In the genomic region with DNA sequence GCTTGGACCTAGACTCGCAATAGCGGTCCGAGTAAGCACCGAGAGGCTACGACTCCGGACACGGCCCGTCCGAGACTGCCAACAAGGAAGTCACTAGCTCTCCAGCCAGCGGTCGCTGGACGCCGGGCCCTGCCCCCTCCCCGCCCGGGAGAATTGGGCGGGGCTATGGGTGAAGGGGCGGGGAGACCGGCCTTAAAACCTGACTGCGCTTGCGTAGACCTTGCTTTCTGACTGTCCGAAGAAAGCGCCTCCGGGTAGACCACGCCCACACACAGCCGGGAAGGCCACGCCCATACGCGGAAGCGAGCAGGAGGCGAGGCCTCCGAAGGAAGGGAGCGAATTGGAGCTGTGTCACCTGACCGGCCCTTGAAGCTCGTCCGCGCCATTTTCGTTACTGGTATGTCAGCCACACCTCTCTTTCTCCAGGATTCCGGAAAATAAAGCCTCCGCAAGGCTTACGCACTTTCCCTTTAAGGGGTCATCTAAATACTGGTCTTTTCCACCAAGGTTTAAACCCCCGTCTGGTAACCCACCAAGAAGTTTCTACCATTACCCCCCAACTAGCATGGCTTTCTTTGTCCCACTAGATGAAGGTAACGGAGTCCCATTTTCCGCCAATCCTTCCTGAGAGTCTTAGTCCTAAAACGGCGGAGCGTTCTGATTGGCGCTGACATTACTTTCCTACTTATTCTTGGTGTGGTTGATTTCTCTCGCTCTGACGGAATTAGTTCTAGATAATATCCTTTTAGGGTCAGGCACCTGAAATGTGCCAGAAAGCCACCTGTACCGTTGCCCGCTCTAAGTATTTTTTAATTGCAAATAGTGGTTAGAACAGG, we compare ENCODE assay signal across 8 mouse cellular contexts. TPM values are rescaled to one million over a fixed set of nuclear protein-coding genes. Genes with fewer than 3 reads are reported as not detected.
DNase-seq lines count a peak whose midpoint lies in the region; ATAC-seq and TF ChIP-seq lines count a peak whose summit lies in the region.

A gene (minus strand): TSS at position 141 of the 836 bp plus-strand sequence.

- H3K4me3 ChIP-seq in gastrocnemius, adult 2 months: peak within 1 kb of the TSS; percentile 87
- peak within 1 kb of the TSS; percentile 65 for H3K4me3 ChIP-seq in hindbrain, postnatal 0 days (ENCODE audit: low read length)
- H3K4me3 ChIP-seq in left cerebral cortex, adult 2 months: peak within 1 kb of the TSS; percentile 60

- TF ChIP-seq CTCF in gastrocnemius, adult 2 months (IDR thresholded peaks at IDR 0.05): no peak
- TF ChIP-seq CTCF in hindbrain, postnatal 0 days (IDR thresholded peaks at IDR 0.05; ENCODE audit: low read depth): no peak
- no peak for TF ChIP-seq CTCF in left cerebral cortex, adult 2 months (IDR thresholded peaks at IDR 0.05)

- H3K9me3 ChIP-seq in hindbrain, postnatal 0 days (ENCODE audit: low read length): no peaks in the 10 kb centered on the region

- H3K27me3 ChIP-seq in hindbrain, postnatal 0 days (ENCODE audit: insufficient read depth, low read length): peaks cover 34% of the 10 kb centered on the region; the same call in 1 of the 2 replicates

- peak within 1 kb of the TSS; percentile 90 for H3K4me2 ChIP-seq in hindbrain, postnatal 0 days (ENCODE audit: low read depth, low read length)

- H3K36me3 ChIP-seq in hindbrain, postnatal 0 days (ENCODE audit: insufficient read depth, low read length): no peaks in the 10 kb centered on the region

- peak; percentile 99 for ATAC-seq in hindbrain, postnatal 0 days
- ATAC-seq in megakaryocyte, adult 5-6 weeks (ENCODE audit: poor library complexity, severe bottlenecking): peak; percentile 93

- peak within 1 kb of the TSS; percentile 84 for H3K27ac ChIP-seq in gastrocnemius, adult 2 months
- H3K27ac ChIP-seq in hindbrain, postnatal 0 days: peak within 1 kb of the TSS; percentile 58
- H3K27ac ChIP-seq in left cerebral cortex, adult 2 months: peak within 1 kb of the TSS; percentile 53; the same call in 1 of the 2 replicates

- intact Hi-C loops in gastrocnemius, adult 2 months (cut with DNase I): loop anchor here (5.0 kb wide), 3 partner anchors 50 to 180 kb away; a partner anchor contains a TSS
- intact Hi-C loops in left cerebral cortex, adult 2 months (cut with DNase I): loop anchor here (5.0 kb wide), 2 partner anchors 145 to 835 kb away; a partner anchor contains a TSS

- 1% methylated on average over 51 of the region's 51 CpGs for WGBS in hindbrain, postnatal 0 days

- H3K9ac ChIP-seq in hindbrain, postnatal 0 days (replicated peaks; ENCODE audit: low read length): peak within 1 kb of the TSS; percentile 48

- peak; percentile 97 for DNase-seq in WW6 (ENCODE audit: low read depth, low spot score)
- peak; percentile 93 to 96 for DNase-seq in cerebellum, postnatal 4 days (ENCODE audit: low spot score in 2 of 2)
- peak; percentile 98 for DNase-seq in gastrocnemius, adult 2 months
- peak; percentile 99 for DNase-seq in hindbrain, postnatal 0 days (ENCODE audit: low spot score)
- peak; percentile 95 to 97 for DNase-seq in left cerebral cortex, adult 2 months (ENCODE audit: extremely low spot score in 1 of 2, low spot score in 2 of 2)
- peak; percentile 97 to 98 for DNase-seq in right cerebral cortex, adult 2 months (ENCODE audit: low spot score in 2 of 2)
- peak; percentile 99 for DNase-seq in urinary bladder, postnatal 14 days (ENCODE audit: low spot score)

- 0 out of 2 replicates have a peak, but pooled peaks cover 6% of the 10 kb centered on the region for H3K4me1 ChIP-seq in hindbrain, postnatal 0 days (ENCODE audit: insufficient read depth, low read length)

RNA-seq across cellular contexts. Expression of the gene that starts here (rescaled TPM):
- total RNA-seq in gastrocnemius, adult 2 months (2021): 1 to 10 TPM; 1.9 to 4.0 TPM
- total RNA-seq in hindbrain, postnatal 0 days (2014; rRNA removed): 9.8 and 11.1 TPM in 2 replicates
- polyA plus RNA-seq in hindbrain, postnatal 0 days (2015; fragmentation: Nextera tagmentation; extraction: Ambion mirVana): 28.1 TPM in 2 replicates
- 10 to 100 TPM in 1 of 2 experiments, 1 to 10 TPM in 1; 8.9 to 10.5 TPM for total RNA-seq in left cerebral cortex, adult 2 months (2021)
- total RNA-seq in megakaryocyte, adult 5-6 weeks (2015): 178 and 191 TPM in 2 replicates
- total RNA-seq in megakaryocyte, adult 5-6 weeks (2017): 293 and 359 TPM in 2 replicates

Comparison
In these comparisons a context has a peak if more than half of its experiments do, and no peak if none do; other contexts are left out.
1. Peak in every context shown above with its lines: DNase-seq, ATAC-seq, H3K4me3 ChIP-seq and H3K27ac ChIP-seq.
2. RNA of the gene that starts here (total RNA-seq): 178 to 359 TPM in megakaryocyte, adult 5-6 weeks; 9.8 to 11.1 TPM in hindbrain, postnatal 0 days, 8.9 to 10.5 TPM in left cerebral cortex, adult 2 months and 1.9 to 4.0 TPM in gastrocnemius, adult 2 months; every median in the first group is over 10 times any median in the second.